Mouse (Mus musculus) thymus, adult 2 months (tissue): ENCODE measurements around the gene Fam8a1. TPM values are rescaled to one million over a fixed set of nuclear protein-coding genes. Genes with fewer than 3 reads are reported as not detected.

Source experiments
- DNase-seq: peaks from one replicate; pipeline ENCODE4 v3.0.0; 2021
- H3K27ac ChIP-seq: fragments of 200-500 bp; 2 replicates; pipeline ENCODE4 v1.5.1; 2012; ENCODE audit warnings: low read length, control low read depth; ENCODE audit not compliant: control insufficient read depth, insufficient read depth
- H3K27me3 ChIP-seq: fragments of 200-500 bp; 2 replicates; pipeline ENCODE4 v1.6.1; 2012; ENCODE audit warnings: mild to moderate bottlenecking, low read length, moderate library complexity, mixed read lengths; ENCODE audit not compliant: control insufficient read depth, insufficient read depth
- H3K36me3 ChIP-seq: fragments of 200-500 bp; 2 replicates; pipeline ENCODE4 v1.6.1; 2012; ENCODE audit warnings: mild to moderate bottlenecking, low read length, moderate library complexity; ENCODE audit not compliant: control insufficient read depth, insufficient read depth
- H3K4me1 ChIP-seq: fragments of 200-500 bp; replicated peaks from 2 replicates; pipeline ENCODE4 v1.6.1; 2012; ENCODE audit warnings: low read length; ENCODE audit not compliant: control insufficient read depth, insufficient read depth
- H3K4me3 ChIP-seq: fragments of 200-500 bp; 2 replicates; pipeline ENCODE4 v1.5.1; 2012; ENCODE audit warnings: mild to moderate bottlenecking, low read length, control low read depth, moderate library complexity; ENCODE audit not compliant: control insufficient read depth, insufficient read depth
- CTCF ChIP-seq: fragments of 200-500 bp; IDR thresholded peaks from 2 replicates; pipeline ENCODE4 v1.5.1; 2012; ENCODE audit warnings: mild to moderate bottlenecking, control low read depth, low read length, moderate library complexity, borderline replicate concordance; ENCODE audit not compliant: control insufficient read depth, poor library complexity, insufficient read depth; ENCODE audit errors: extremely low read depth
- POLR2A ChIP-seq: fragments of 200-500 bp; IDR thresholded peaks from 2 replicates; pipeline ENCODE4 v1.6.1; 2012; ENCODE audit warnings: mild to moderate bottlenecking, low read length, control low read depth, moderate library complexity; ENCODE audit not compliant: control insufficient read depth, poor library complexity, insufficient read depth; ENCODE audit errors: extremely low read depth
- WGBS: fragments of 180-500 bp; shearing (Covaris S2); methylation state at CpG from one replicate; pipeline ENCODE4 v1.1.7; 2018; 5-methylcytosine and 5-hydroxymethylcytosine counted together
- polyA plus RNA-seq: library from polyadenylated mRNA; depleted of rRNA; stranded (reverse); fragments of >200 nt; gene quantifications from 2 replicates; pipeline ENCODE4 v1.2.3, GENCODE M21; 2012; rRNA removed

Gene Fam8a1
- polyA plus RNA-seq, 1 experiment: 16.0 TPM

- under 1% methylated on average over 84 of the region's 85 CpGs for WGBS
These were observed 57.9 kb downstream of the Fam8a1 start for GRCm38 (mm10) chr13:46727038-46727836.

More at GRCm38 (mm10) chr13:46727038-46727836, 57.9 kb downstream of the Fam8a1 start:
- peaks cover 2% of the 10 kb centered on the region for H3K4me1 ChIP-seq
- peak; percentile 64 for DNase-seq
- TF ChIP-seq POLR2A (no peak), CTCF (0 out of 2 replicates have a peak, but pooled peaks have one; percentile 34)
- H3K4me3 ChIP-seq: peak overlapping the region; percentile 69
- peak overlapping the region; percentile 44 for H3K27ac ChIP-seq
- H3K27me3 ChIP-seq: no peaks in the 10 kb centered on the region
- no peaks in the 10 kb centered on the region for H3K36me3 ChIP-seq

Other genes with a start within 250 kb of the Fam8a1 start
- 2.8 and 12.9 TPM in 2 replicates for gene Cap2, start 167.7 kb upstream of the Fam8a1 start, polyA plus RNA-seq
- 164 and 182 TPM in 2 replicates for gene Nup153, start 58.4 kb downstream of the Fam8a1 start, polyA plus RNA-seq